Mouse (Mus musculus): Measurements from ENCODE around the gene Amhr2.

DNA sequence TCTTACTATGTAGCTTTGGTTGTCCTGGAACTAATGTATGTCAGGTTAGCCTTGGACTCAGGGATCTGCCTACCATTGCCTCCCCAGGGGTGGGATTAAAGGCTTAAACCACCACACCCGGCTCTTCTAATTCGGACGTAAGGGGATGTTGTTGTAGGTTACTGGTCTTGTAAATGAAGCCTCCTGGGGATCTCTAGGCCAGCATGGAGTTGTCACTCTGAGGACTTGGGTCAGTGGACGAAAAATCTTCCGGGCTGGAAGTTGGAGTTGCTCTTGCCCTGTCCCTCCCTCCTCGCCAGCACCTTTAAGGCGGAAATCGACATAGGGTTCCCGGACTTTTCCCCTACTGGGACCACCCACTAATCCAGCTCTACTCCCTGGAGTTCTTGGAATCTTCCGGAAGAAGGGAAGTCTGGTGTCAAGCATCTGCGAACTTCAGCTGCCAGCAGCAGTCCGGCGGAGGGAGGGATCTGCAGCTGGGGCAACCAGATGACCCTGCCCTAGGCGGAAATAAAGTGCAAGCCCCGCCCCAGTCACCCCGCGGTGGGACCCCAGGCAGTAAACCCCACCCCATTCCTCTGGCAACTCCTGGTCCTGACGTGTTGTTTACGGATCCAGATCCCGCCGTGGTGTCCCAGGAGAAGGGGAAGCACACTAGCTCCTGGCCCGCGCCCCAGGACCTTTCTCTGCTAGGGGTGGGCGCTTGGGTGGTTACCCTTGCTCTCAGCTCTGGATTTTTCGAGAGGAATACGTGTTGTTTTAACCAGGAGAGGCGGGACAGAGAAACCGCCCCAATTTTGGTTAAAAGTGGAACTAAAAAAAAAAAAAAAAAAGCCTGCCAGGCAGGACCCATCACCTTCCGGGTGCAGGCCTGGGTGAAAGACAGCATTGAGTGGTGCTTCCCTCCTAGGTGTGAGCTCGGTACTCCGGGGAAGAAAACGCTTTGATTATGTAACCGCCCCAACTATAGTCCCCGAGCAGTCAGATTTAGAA is 45.6 kb upstream of the Amhr2 start:
- TF ChIP-seq CTCF (conservative IDR thresholded peaks at IDR 0.05; ENCODE audit: low read length) (no peak), POU5F1 (IDR thresholded peaks at IDR 0.05; ENCODE audit: borderline replicate concordance, low read length) (no peak)

Data from E14TG2a.4 (cell line).